Mouse (Mus musculus): ENCODE measurements around the gene Ndufs2. TPM values are rescaled to one million over a fixed set of nuclear protein-coding genes. Genes with fewer than 3 reads are reported as not detected.
"Not testable (repeated sequence)": the region's sequence is repeated elsewhere in the genome, so short reads cannot be mapped to it uniquely, and the experiment has no call there.

Ndufs2 gene
- polyA plus RNA-seq, 1 experiment: 131 TPM

DNA sequence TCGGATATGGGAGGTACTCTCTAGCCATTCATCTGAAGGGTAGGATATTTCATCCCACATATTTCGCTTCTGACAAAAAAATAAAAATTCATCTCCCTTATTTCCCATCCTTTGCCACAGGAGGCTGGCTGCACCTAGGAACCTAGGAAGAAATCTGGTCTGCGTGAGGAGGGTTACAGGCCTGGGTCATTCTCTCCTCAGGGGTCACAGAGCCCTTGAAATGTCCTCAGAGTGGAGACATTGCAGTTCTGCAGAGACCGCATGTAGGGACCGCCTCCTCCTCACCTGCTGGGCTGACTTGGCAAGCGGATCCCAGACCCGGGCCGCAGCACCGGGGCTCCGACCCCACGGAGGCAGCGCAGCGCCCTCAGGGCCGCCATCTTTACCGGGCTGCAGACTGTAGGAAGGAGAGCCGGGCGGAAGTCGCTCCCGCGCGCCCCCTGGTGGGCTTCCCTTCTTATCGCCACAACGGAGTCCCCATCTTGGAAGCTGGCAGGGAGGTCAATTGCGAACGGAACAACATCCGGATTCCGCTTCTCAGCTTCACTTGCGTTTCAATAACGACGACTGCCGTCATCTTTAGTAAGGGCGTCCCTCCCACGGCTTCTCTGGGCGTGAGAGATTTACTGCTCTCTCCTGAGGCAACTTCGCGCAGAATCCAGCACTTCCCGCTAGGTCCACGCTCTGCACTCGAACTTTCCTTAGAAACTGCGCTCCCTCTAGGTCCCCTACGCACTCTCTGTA lies 4.3 kb downstream of the Ndufs2 start:
- Histone ChIP-seq H3K4me1 (ENCODE audit: control insufficient read depth, insufficient read depth, low read length) (peaks cover 34% of the 10 kb centered on the region), H3K4me3 (ENCODE audit: insufficient read depth, low read length) (peak overlapping the region; percentile 75), H3K27ac (ENCODE audit: insufficient read depth, low read depth, low read length) (peak overlapping the region; percentile 84)
- TF ChIP-seq CTCF (IDR thresholded peaks at IDR 0.05; ENCODE audit: low read depth, low read length) (peak; percentile 38; the same call in 1 of the 2 replicates), POLR2A (IDR thresholded peaks at IDR 0.05; ENCODE audit: borderline replicate concordance, low read depth, low read length) (peak; percentile 91; the same call in 1 of the 2 replicates)

DNA sequence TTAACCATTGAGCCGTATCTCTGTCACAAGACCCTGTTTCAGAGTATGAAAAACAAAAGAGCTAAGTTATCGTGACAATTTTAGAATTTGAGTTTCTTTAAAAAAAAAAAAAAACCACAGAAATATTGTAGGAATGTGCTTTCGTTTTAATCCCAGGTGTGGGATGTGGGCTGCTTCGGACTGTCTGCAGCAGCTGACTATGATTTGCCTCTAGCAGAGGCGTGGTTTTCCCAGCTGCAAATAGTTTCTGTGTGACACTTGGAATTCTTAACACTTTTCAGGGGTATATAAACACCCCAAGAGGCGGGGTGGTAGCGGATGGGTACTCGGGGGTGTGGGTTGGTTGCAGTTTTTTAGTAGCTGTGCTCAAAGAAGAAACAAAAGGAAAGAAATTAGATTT lies 5.8 kb downstream of the Ndufs2 start:
- Histone ChIP-seq H3K4me3 (ENCODE audit: insufficient read depth, low read length) (no peak overlapping the region), H3K4me1 (ENCODE audit: control insufficient read depth, insufficient read depth, low read length) (peaks cover 31% of the 10 kb centered on the region), H3K27ac (ENCODE audit: insufficient read depth, low read depth, low read length) (no peak overlapping the region)
- TF ChIP-seq CTCF (IDR thresholded peaks at IDR 0.05; ENCODE audit: low read depth, low read length) (no peak), POLR2A (IDR thresholded peaks at IDR 0.05; ENCODE audit: borderline replicate concordance, low read depth, low read length) (no peak)

DNA sequence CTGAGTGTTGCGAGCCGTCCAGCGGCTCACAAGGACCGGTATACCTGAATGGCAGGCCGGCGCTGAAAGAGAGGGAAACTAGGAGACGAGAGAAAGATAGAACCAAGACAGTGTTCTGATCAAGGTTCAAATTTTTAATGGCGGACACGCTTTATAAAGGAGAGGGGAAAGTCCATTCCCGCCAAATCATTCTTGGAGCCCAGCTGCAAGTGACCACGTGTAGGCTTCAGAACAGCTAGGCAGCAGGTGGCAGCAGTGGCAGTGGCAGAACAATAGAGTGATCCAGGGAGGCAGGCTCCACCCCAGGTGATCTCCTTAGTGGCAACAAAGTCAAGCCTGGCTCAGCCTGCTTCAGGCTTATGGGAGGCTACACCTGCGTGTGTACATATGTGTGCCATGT lies 9.2 kb downstream of the Ndufs2 start:
- not testable (repeated sequence) for H3K4me1 ChIP-seq (ENCODE audit: control insufficient read depth, insufficient read depth, low read length); H3K4me3 ChIP-seq (ENCODE audit: insufficient read depth, low read length); H3K27ac ChIP-seq (ENCODE audit: insufficient read depth, low read depth, low read length)

DNA sequence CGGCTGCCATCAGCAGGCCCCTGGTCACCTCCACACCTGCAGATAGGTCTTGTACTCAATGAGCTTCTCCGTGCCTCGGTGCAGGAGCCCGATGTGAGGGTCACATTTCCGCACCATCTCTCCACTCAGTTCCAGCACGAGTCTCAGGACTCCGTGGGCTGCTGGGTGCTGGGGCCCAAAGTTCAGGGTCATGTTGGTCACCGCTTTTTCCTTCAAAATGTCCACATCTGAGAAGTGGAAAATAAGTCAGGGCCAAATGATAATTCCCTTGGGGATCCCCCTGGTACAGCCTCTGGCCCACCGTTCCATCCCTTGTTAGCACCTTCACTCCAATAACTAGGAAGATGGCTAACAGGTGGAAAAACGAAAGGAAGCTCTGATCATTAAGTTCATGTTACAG lies 10.3 kb downstream of the Ndufs2 start:
- Histone ChIP-seq H3K4me3 (ENCODE audit: insufficient read depth, low read length) (no peak overlapping the region), H3K27ac (ENCODE audit: insufficient read depth, low read depth, low read length) (no peak overlapping the region), H3K4me1 (ENCODE audit: control insufficient read depth, insufficient read depth, low read length) (peaks cover 6% of the 10 kb centered on the region)
- no peak for TF ChIP-seq CTCF (IDR thresholded peaks at IDR 0.05; ENCODE audit: low read depth, low read length)
- TF ChIP-seq POLR2A (IDR thresholded peaks at IDR 0.05; ENCODE audit: borderline replicate concordance, low read depth, low read length): no peak

DNA sequence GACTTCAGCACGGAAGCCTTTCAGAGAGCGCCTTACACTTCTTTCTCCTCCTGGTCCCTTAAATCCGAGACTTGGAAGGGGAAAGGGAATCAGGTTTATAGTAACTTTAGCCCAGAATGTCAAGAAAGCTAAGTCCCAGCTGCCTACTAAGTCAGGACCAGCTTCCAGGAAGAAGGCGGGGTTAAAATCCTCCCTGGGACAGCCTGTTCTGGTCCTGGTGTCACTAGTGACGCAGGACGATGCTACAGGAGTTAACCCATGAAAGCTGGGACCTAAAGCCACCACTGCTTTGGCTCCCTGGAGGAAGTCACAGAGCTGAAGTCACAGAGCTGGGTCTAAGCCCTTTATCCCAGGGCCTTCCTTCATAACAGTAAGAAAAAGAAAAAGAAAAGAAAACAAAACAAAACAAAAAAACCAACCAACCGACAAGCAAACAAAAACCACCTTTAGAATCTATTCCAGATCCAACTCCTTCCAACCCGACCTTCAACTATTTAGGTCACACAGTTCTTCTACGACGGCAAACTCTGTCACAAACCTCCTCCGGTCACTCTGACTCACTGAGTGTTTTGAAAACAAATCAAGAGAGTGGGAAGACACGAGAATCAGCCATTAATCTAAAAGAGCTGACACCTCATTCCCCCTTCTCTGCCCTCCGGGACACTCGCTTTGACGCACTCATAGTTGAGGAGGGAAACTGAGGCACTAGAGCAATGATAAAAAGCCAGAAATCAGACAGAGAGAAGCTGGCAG lies 11.0 kb downstream of the Ndufs2 start:
- no peak overlapping the region for H3K4me3 ChIP-seq (ENCODE audit: insufficient read depth, low read length)
- H3K27ac ChIP-seq (ENCODE audit: insufficient read depth, low read depth, low read length): no peak overlapping the region
- peaks cover 13% of the 10 kb centered on the region for H3K4me1 ChIP-seq (ENCODE audit: control insufficient read depth, insufficient read depth, low read length)
- no peak for TF ChIP-seq CTCF (IDR thresholded peaks at IDR 0.05; ENCODE audit: low read depth, low read length)
- TF ChIP-seq POLR2A (IDR thresholded peaks at IDR 0.05; ENCODE audit: borderline replicate concordance, low read depth, low read length): no peak

DNA sequence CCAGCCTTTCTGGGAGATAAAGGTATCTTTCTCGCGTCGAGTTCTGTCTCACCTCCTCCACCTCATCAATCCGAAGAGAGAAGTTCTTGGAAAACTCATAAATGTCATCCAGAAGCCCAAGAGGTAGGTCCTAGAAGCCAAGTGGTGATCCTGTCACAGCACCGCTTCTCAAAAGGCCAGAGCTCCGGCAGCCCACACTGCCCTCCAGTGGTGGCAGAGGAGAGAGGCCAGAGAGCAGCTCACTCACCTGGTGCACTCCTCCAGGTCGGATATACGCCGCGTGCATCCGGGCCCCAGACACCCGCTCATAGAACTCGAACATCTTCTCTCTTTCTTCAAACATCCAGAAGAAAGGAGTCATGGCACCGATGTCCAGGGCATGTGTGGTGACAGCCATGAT lies 12.7 kb downstream of the Ndufs2 start:
- no peak overlapping the region for H3K27ac ChIP-seq (ENCODE audit: insufficient read depth, low read depth, low read length)

DNA sequence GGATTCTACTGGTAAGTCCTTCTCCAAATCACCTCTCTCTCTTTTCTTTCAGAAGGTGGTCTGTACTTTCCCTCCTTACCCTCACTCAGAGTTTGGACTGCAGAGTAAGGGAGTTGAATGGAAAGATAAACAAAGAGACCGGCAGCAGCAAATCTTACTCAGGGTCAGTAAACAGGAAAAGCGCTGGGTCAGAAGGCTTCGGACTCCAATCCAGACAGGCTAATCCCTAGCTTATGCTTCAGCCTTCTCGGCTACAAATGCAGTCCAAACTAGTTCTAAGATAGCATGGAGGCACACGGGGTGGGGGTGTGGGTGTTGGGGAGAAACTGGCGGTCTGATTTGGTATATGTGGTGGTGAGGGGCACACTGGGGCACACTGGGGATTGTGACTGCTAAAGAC lies 13.8 kb downstream of the Ndufs2 start:
- peaks cover 17% of the 10 kb centered on the region for H3K4me1 ChIP-seq (ENCODE audit: control insufficient read depth, insufficient read depth, low read length)
- no peak overlapping the region for H3K27ac ChIP-seq (ENCODE audit: insufficient read depth, low read depth, low read length)
- TF ChIP-seq CTCF (IDR thresholded peaks at IDR 0.05; ENCODE audit: low read depth, low read length) (no peak), POLR2A (IDR thresholded peaks at IDR 0.05; ENCODE audit: borderline replicate concordance, low read depth, low read length) (no peak)
- H3K4me3 ChIP-seq (ENCODE audit: insufficient read depth, low read length): no peak overlapping the region

More for the DNA sequence above, 12.7 kb downstream of the Ndufs2 start:
- no peak overlapping the region for H3K4me3 ChIP-seq (ENCODE audit: insufficient read depth, low read length)
- peak; percentile 76 for TF ChIP-seq CTCF (IDR thresholded peaks at IDR 0.05; ENCODE audit: low read depth, low read length)
- no peak for TF ChIP-seq POLR2A (IDR thresholded peaks at IDR 0.05; ENCODE audit: borderline replicate concordance, low read depth, low read length)
- H3K4me1 ChIP-seq (ENCODE audit: control insufficient read depth, insufficient read depth, low read length): peaks cover 17% of the 10 kb centered on the region

DNA sequence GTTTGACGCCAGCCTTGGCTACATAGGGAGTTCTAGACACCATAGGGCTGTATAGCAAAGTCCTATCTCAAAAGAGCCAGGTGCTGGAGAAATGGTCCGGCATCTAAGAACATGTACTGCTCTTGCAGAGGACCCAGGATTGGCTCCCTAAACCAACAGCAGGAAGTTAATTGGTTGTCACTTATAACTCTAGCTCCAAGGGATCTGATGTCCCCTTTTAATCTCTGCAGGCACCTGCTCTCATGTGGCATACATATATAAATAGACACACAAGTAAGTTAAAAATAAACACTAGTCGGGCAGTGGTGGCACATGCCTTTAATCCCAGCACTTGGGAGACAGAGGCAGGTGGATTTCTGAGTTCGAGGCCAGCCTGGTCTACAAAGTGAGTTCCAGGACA lies 15.4 kb downstream of the Ndufs2 start:
- H3K4me1 ChIP-seq (ENCODE audit: control insufficient read depth, insufficient read depth, low read length): peaks cover 18% of the 10 kb centered on the region
- H3K4me3 ChIP-seq (ENCODE audit: insufficient read depth, low read length): no peak overlapping the region
- peak overlapping the region; percentile 98 for H3K27ac ChIP-seq (ENCODE audit: insufficient read depth, low read depth, low read length)
- no peak for TF ChIP-seq POLR2A (IDR thresholded peaks at IDR 0.05; ENCODE audit: borderline replicate concordance, low read depth, low read length)
- no peak for TF ChIP-seq CTCF (IDR thresholded peaks at IDR 0.05; ENCODE audit: low read depth, low read length)

DNA sequence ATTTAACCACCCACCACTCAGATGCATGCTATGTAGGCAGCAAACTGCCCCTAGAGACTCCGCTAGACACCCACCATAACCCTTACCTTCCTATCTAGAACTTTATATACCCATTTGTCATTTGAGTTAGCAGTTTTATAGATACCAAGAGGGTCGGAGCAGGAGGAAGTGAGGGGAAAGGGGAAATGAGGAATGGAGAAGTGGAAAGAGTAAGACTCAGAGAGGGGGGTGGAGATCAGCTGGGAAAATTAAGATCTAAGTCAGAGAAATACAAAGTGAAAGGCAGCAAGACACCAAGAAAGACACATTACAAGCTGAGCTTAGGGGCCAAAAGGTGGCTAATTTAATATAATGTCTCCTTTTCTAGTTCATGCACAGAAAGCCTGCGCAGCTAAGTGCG lies 16.6 kb downstream of the Ndufs2 start:
- peaks cover 30% of the 10 kb centered on the region for H3K4me1 ChIP-seq (ENCODE audit: control insufficient read depth, insufficient read depth, low read length)
- peak overlapping the region; percentile 77 for H3K4me3 ChIP-seq (ENCODE audit: insufficient read depth, low read length)
- peak overlapping the region; percentile 98 for H3K27ac ChIP-seq (ENCODE audit: insufficient read depth, low read depth, low read length)
- no peak for TF ChIP-seq POLR2A (IDR thresholded peaks at IDR 0.05; ENCODE audit: borderline replicate concordance, low read depth, low read length)
- no peak for TF ChIP-seq CTCF (IDR thresholded peaks at IDR 0.05; ENCODE audit: low read depth, low read length)

DNA sequence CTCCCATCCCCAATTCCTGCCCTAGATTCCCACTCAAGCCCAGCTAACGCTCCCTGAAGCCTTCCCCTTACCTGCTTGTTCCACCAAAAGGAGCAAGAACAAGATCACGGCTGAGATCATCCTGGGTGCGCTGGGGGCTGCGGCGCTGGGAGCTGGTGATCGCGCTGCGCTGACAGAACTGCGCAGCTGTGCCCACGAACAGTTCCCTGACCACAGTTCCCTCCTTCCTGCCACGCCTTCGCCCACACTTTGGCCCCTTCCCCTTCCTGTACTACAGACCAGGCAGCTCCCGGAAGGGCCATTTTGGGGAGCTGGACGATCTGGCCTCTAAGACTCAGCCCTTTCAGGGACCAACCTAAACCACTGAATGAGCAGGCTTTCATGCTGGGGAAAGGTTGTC lies 17.1 kb downstream of the Ndufs2 start, which contains the start of gene Fcer1g:
Gene Fcer1g, minus strand, starts transcription at position 240 of the 400 bp plus-strand sequence.
- Histone ChIP-seq H3K4me1 (ENCODE audit: control insufficient read depth, insufficient read depth, low read length) (peaks cover 30% of the 10 kb centered on the region), H3K4me3 (ENCODE audit: insufficient read depth, low read length) (peak within 1 kb of the TSS; percentile 77), H3K27ac (ENCODE audit: insufficient read depth, low read depth, low read length) (peak within 1 kb of the TSS; percentile 98)
- TF ChIP-seq CTCF (IDR thresholded peaks at IDR 0.05; ENCODE audit: low read depth, low read length): no peak
- no peak for TF ChIP-seq POLR2A (IDR thresholded peaks at IDR 0.05; ENCODE audit: borderline replicate concordance, low read depth, low read length)

Data from bone marrow macrophage, adult 2 months (primary cell).